Mouse (Mus musculus): ENCODE results near the gene Wdr53. TPM values are rescaled to one million over a fixed set of nuclear protein-coding genes. Genes with fewer than 3 reads are reported as not detected.
"Not testable (repeated sequence)": the region's sequence is repeated elsewhere in the genome, so short reads cannot be mapped to it uniquely, and the experiment has no call there.

Wdr53 gene
- total RNA-seq, 2 experiments from 2014 or later = 8.0 to 8.5 TPM

DNA sequence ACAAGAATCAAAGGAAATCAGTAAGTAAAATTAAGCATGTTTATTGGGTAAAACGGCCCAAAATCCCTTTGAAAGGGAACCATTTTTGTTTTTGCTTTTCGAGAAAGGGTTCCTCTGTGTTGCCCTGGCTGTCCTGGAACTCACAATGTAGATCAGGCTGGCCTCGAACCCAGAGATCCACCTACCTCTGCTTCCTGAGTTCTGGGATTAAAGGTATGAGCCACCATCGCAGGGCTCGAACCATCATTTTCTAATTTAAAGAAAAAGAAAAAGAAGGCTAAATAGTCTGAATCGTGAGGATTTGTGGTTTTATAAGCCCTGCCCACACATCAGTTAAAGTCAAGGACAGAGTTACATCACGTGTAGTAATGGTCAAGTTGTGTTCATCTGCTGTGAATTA lies 31.4 kb downstream of the Wdr53 start:
- no peak for DNase-seq

DNA sequence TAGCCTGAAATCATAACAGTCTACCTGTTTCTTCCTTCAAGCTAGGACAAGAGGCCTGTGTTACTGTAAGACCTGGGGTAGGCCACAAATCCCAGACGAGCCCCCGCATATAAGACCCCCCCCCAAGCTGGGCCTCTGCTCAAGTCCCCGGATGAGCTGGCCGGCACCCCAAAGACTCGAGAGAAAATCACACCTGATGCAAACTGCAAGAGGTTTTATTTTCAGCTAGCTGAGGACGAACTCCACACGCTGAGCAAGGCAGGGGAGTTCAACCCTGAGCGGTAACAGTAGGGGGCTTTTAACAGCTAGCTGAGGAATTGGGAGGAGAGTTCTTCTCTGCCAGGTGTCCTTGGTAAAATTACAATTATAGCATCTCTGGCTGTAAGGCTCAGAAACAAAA lies 33.2 kb downstream of the Wdr53 start:
- no peak for DNase-seq

DNA sequence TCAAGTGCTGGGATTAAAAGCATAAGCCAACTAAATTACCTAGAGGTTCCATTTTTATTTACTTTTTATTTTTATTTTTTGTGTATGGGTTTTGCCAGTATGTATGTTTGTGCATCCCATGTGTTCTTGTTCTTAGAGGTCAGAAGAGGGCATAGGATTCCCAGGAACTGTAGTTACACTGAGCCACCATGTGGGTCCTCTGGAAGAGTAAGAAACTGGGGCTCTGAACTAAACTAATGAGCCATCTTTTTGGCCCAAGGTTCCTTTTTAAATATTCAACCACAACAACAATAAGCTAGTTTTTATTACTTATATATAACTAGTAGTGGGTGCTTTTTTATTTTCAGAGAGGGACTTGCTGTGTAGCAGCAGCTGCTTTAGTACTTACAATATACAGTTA lies 35.6 kb downstream of the Wdr53 start:
- no peak for DNase-seq

DNA sequence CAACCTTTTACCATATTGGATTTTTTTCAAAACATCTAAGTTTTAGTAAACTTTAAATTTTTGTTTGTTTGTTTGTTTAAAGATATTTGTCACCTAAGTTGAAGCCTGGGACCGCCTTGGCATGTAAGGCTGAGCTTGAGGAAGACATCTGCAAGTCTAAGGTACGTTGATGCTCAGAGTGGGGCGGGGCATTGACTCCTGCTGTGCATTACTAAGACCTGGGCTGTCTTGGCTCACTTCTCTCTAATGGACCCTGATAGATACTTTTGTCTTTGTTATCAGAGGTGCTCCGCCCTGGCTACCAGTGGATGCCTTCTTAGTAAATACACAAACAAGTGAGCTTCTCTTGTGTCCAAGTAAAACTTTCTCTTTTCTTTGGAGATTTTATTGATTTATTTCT lies 44.8 kb downstream of the Wdr53 start:
- DNase-seq = no peak

DNA sequence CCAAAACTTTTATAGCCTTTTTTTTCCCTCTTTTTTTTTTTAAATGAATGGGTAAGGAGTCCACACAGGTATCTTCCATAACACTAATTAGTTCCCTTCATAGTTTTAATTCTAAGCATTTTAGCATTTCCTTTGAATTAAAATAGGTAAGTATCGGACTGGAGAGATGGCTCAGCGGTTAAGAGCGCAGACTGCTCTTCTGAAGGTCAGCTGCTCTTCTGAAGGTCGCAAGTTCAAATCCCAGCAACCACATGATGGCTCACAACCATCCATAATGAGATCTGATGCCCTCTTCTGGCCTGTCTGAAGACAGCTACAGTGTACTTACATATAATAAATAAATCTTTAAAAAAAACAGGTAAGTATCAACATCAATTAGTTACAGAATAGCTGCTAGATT lies 52.6 kb downstream of the Wdr53 start:
- DNase-seq = not testable (repeated sequence)

DNA sequence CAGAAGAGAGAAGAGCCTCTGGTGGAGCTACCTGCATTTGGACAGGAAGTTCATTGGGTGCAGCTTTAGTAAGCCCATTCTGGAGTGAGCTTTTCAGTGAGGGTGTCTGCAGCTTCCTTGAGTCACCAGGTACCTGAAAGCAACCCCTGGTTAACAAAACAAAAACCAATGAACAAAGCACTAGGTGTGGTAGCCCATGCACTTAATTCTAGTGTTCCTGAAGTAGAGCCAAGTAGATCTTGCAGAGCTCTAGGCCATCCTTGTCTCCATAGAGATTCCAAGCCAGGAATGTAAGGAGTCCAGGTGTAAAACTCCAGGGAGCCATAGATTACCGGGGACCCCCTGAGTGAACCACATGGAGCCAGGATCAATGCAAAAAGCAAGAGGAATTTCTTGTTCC lies 56.0 kb downstream of the Wdr53 start:
- no peak for DNase-seq

DNA sequence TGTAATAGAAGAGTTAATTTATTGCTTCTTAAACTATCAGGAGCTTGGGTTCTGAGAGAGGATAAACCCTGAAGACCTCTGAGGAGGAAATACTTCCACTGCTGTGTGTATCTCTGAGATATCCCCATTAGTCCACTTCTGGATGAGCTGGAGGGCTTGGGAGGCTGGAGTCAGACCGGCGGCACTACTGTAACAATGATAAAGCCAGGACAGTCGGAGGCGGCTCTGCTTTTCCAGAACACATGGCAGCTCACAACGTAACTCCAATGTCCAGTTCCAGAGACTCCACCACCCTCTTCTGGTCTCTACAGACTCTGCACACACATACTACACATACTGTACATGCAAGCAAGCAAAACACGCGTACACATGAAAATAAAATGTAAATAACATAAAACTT lies 56.9 kb downstream of the Wdr53 start:
- no peak for DNase-seq

Small RNA genes lying within 50 kb of the gene (microRNA-seq; reads per million reads assigned to microRNA genes)
- 0 reads per million in 2 experiments for gene Mir1946a

Other genes with a start within 250 kb of the Wdr53 start
- 10 to 100 TPM; 22.4 to 23.2 TPM for gene Senp5, start 243.9 kb upstream of the Wdr53 start, total RNA-seq (2021)
- 10 to 100 TPM; 45.7 to 46.8 TPM for gene Pak2, start 167.9 kb upstream of the Wdr53 start, total RNA-seq (2021)
- gene Pigx, start 147.5 kb upstream of the Wdr53 start, total RNA-seq (2021) = 10 to 100 TPM; 26.2 to 29.6 TPM
- gene Cep19, start 147.4 kb upstream of the Wdr53 start, total RNA-seq (2021) = 1 to 10 TPM; 9.8 to 9.9 TPM
- 1 to 10 TPM; 6.0 to 6.7 TPM for gene Nrros, start 81.6 kb upstream of the Wdr53 start, total RNA-seq (2021)
- not detected for gene Bex6, start 67.4 kb upstream of the Wdr53 start, total RNA-seq (2021)
- 10 to 100 TPM; 16.6 to 18.4 TPM for gene Fbxo45, start 69 bp upstream of the Wdr53 start, total RNA-seq (2021)
- 1 to 10 TPM; 2.1 to 2.9 TPM for gene Smco1, start 24.2 kb downstream of the Wdr53 start, total RNA-seq (2021)
- gene Rnf168, start 30.2 kb downstream of the Wdr53 start, total RNA-seq (2021) = 10 to 100 TPM; 22.2 to 23.6 TPM
- gene Ubxn7, start 85.0 kb downstream of the Wdr53 start, total RNA-seq (2021) = 10 to 100 TPM; 34.7 to 35.6 TPM
- gene Tm4sf19, start 153.3 kb downstream of the Wdr53 start, total RNA-seq (2021) = not detected
- gene Tctex1d2, start 172.5 kb downstream of the Wdr53 start, total RNA-seq (2021) = 1 to 10 TPM; 8.0 to 8.7 TPM
- 10 to 100 TPM; 90.4 to 97.4 TPM for gene Pcyt1a, start 183.7 kb downstream of the Wdr53 start, total RNA-seq (2021)
- 1 to 10 TPM; 4.2 to 5.5 TPM for gene Slc51a, start 240.7 kb downstream of the Wdr53 start, total RNA-seq (2021)
- under 1 TPM in 1 of 2 experiments, not detected in 1; 0.24 TPM for gene Zdhhc19, start 249.0 kb downstream of the Wdr53 start, total RNA-seq (2021)

Data from heart, postnatal 4 days (tissue).